ENCODE assay signal across 32 mouse cellular contexts in genomic region chr11:62072406-62072805, GRCm38 (mm10).
"Had no signal": no experiment of that assay in that cellular context is flagged by ENCODE, and none has a peak within 500 bp of the region (broad histone marks: within the 10 kb centered on the region; RNA-seq: fewer than 3 reads in every experiment).

No protein-coding gene starts in this region.

- H3K4me2 ChIP-seq: limb, embryonic 12.5 days; limb, embryonic 13.5 days; limb, embryonic 15.5 days; liver, embryonic 11.5 days; liver, embryonic 12.5 days; liver, embryonic 13.5 days; liver, embryonic 15.5 days; lung, embryonic 14.5 days; lung, embryonic 15.5 days; midbrain, embryonic 11.5 days; midbrain, embryonic 12.5 days; midbrain, embryonic 13.5 days; midbrain, embryonic 15.5 days; neural tube, embryonic 12.5 days had no signal

- H3K4me3 ChIP-seq: limb, embryonic 10.5 days; limb, embryonic 12.5 days; limb, embryonic 13.5 days; limb, embryonic 15.5 days; liver, embryonic 12.5 days; liver, embryonic 13.5 days; liver, embryonic 15.5 days; lung, embryonic 15.5 days; megakaryocyte, embryonic 14.5 days; midbrain, embryonic 10.5 days; midbrain, embryonic 12.5 days; midbrain, embryonic 13.5 days; midbrain, embryonic 15.5 days; myocyte; neural tube, embryonic 12.5 days had no signal

- DNase-seq: left cerebral cortex, postnatal 4 days; liver; liver, embryonic 13.5 days; liver, postnatal 0 days; lung, adult 18-20 months; lung, adult 2 months; lung, embryonic 14.5 days; lung, postnatal 10 days; lung, postnatal 14 days; lung, postnatal 36 days; lung, postnatal 4 days; midbrain, embryonic 14.5 days had no signal

- H3K27me3 ChIP-seq: limb, embryonic 12.5 days; limb, embryonic 13.5 days; limb, embryonic 15.5 days; liver, embryonic 12.5 days; liver, embryonic 13.5 days; liver, embryonic 15.5 days; lung, embryonic 15.5 days; megakaryocyte, embryonic 14.5 days; midbrain, embryonic 12.5 days; midbrain, embryonic 13.5 days; midbrain, embryonic 15.5 days; neural tube, embryonic 12.5 days had no signal

- H3K27ac ChIP-seq: limb, embryonic 10.5 days; limb, embryonic 12.5 days; limb, embryonic 13.5 days; limb, embryonic 15.5 days; liver, embryonic 12.5 days; liver, embryonic 13.5 days; liver, embryonic 14.5 days; liver, embryonic 15.5 days; lung, embryonic 15.5 days; macrophage; midbrain, embryonic 10.5 days; midbrain, embryonic 12.5 days; midbrain, embryonic 13.5 days; midbrain, embryonic 15.5 days; neural tube, embryonic 12.5 days had no signal

- H3K9me3 ChIP-seq: limb, embryonic 10.5 days; limb, embryonic 12.5 days; limb, embryonic 13.5 days; limb, embryonic 15.5 days; liver, embryonic 12.5 days; liver, embryonic 13.5 days; liver, embryonic 15.5 days; lung, embryonic 15.5 days; megakaryocyte, embryonic 14.5 days; midbrain, embryonic 10.5 days; midbrain, embryonic 12.5 days; midbrain, embryonic 13.5 days; midbrain, embryonic 15.5 days; neural tube, embryonic 12.5 days had no signal

- H3K4me1 ChIP-seq: lung, embryonic 15.5 days had no signal

- H3K9ac ChIP-seq: limb, embryonic 12.5 days; limb, embryonic 13.5 days; limb, embryonic 15.5 days; liver, embryonic 12.5 days; liver, embryonic 13.5 days; liver, embryonic 14.5 days; liver, embryonic 15.5 days; liver, postnatal 0 days; lung, embryonic 14.5 days; lung, embryonic 15.5 days; midbrain, embryonic 12.5 days; midbrain, embryonic 13.5 days; midbrain, embryonic 15.5 days; neural tube, embryonic 12.5 days had no signal

- H3K36me3 ChIP-seq: limb, embryonic 10.5 days; limb, embryonic 12.5 days; limb, embryonic 13.5 days; limb, embryonic 15.5 days; liver, embryonic 12.5 days; lung, embryonic 15.5 days; midbrain, embryonic 10.5 days; midbrain, embryonic 12.5 days; midbrain, embryonic 13.5 days; midbrain, embryonic 15.5 days; neural tube, embryonic 12.5 days had no signal

- ATAC-seq: liver, embryonic 12.5 days; liver, postnatal 0 days; lung, postnatal 0 days; midbrain, embryonic 13.5 days; midbrain, embryonic 15.5 days; midbrain, embryonic 16.5 days had no signal
